Mouse (Mus musculus) MEL (cell line): Measurements from ENCODE around the gene Efhd2. TPM values are rescaled to one million over a fixed set of nuclear protein-coding genes. Genes with fewer than 3 reads are reported as not detected.

Source experiments
- DNase-seq: peaks from one replicate; pipeline ENCODE4 v3.0.0; 2011; ENCODE audit warnings: low read depth, low spot score
- H3K27ac ChIP-seq: 2 replicates; pipeline ENCODE4 v1.5.1; 2012; ENCODE audit warnings: low read depth, mild to moderate bottlenecking, control low read depth, low read length, moderate library complexity; ENCODE audit not compliant: control insufficient read depth
- H3K27me3 ChIP-seq, 2 experiments: fragments of 150-350 bp in 1 of 2; sonication (generic) in 1 of 2; 2 replicates each; pipeline ENCODE4 v1.6.1; 2012; ENCODE audit warnings: low read length in 2 of 2, mild to moderate bottlenecking in 2 of 2, improper control_type of control experiment in 1 of 2, moderate library complexity in 1 of 2; ENCODE audit not compliant: insufficient read depth in 2 of 2, control insufficient read depth in 1 of 2
- H3K36me3 ChIP-seq, 2 experiments: 2 replicates each; pipeline ENCODE4 v1.6.1; 2012 to 2014; ENCODE audit warnings: low read length in 2 of 2, improper control_type of control experiment in 1 of 2, inconsistent platforms in 1 of 2, mild to moderate bottlenecking in 1 of 2; ENCODE audit not compliant: insufficient read depth in 2 of 2, control insufficient read depth in 1 of 2
- H3K4me1 ChIP-seq, 2 experiments: fragments of 150-350 bp in 1 of 2; sonication (generic) in 1 of 2; 2 replicates each; pipeline ENCODE4 v1.6.1; 2012; ENCODE audit warnings: low read length in 2 of 2, improper control_type of control experiment in 1 of 2, mild to moderate bottlenecking in 1 of 2; ENCODE audit not compliant: insufficient read depth in 2 of 2, control insufficient read depth in 1 of 2
- H3K4me3 ChIP-seq, 2 experiments: fragments of 150-350 bp in 1 of 2; sonication (generic) in 1 of 2; 2 replicates each; pipeline ENCODE4 v1.5.1; 2012; ENCODE audit warnings: low read depth in 2 of 2, low read length in 2 of 2, mild to moderate bottlenecking in 2 of 2, moderate library complexity in 2 of 2, control low read depth in 1 of 2, improper control_type of control experiment in 1 of 2; ENCODE audit not compliant: control insufficient read depth in 1 of 2, insufficient read depth in 1 of 2
- H3K79me2 ChIP-seq: 2 replicates; pipeline ENCODE4 v1.6.1; 2012; ENCODE audit warnings: mild to moderate bottlenecking, low read length, moderate library complexity; ENCODE audit not compliant: control insufficient read depth, poor library complexity, insufficient read depth
- H3K9ac ChIP-seq: 2 replicates; pipeline ENCODE4 v1.6.1; 2012; ENCODE audit warnings: low read depth, mild to moderate bottlenecking, control low read depth, low read length, moderate library complexity; ENCODE audit not compliant: control insufficient read depth, poor library complexity, severe bottlenecking
- H3K9me3 ChIP-seq: fragments of 150-350 bp; sonication (generic); replicated peaks from 2 replicates; pipeline ENCODE4 v1.6.1; 2012; ENCODE audit warnings: mild to moderate bottlenecking, low read length, improper control_type of control experiment, moderate library complexity; ENCODE audit not compliant: insufficient read depth
- CHD1 ChIP-seq: IDR thresholded peaks from 2 replicates; pipeline ENCODE4 v1.6.1; 2012; ENCODE audit warnings: low read depth, mild to moderate bottlenecking, inconsistent platforms, low read length, improper control_type of control experiment
- CTCF ChIP-seq, 3 experiments: IDR thresholded peaks in 2 of 3; conservative IDR thresholded peaks in 1 of 3; 2 replicates each; pipeline ENCODE4 v1.5.1; 2011 to 2012; ENCODE audit warnings: low read length in 3 of 3, low read depth in 2 of 3, mild to moderate bottlenecking in 2 of 3, improper control_type of control experiment in 1 of 3, inconsistent platforms in 1 of 3, mixed read lengths in 1 of 3, moderate library complexity in 1 of 3; ENCODE audit not compliant: control insufficient read depth in 1 of 3, insufficient read depth in 1 of 3, poor library complexity in 1 of 3, severe bottlenecking in 1 of 3
- EP300 ChIP-seq, 2 experiments: IDR thresholded peaks; 2 replicates each; pipeline ENCODE4 v1.6.1; 2011; ENCODE audit warnings: improper control_type of control experiment in 2 of 2, low read length in 2 of 2, low read depth in 1 of 2, mild to moderate bottlenecking in 1 of 2
- GATA1 ChIP-seq: IDR thresholded peaks from 2 replicates; pipeline ENCODE4 v1.6.1; 2011; ENCODE audit warnings: low read depth, low read length, improper control_type of control experiment
- HCFC1 ChIP-seq: IDR thresholded peaks from 2 replicates; pipeline ENCODE4 v1.6.1; 2012; ENCODE audit warnings: low read depth, mild to moderate bottlenecking, inconsistent platforms, low read length, improper control_type of control experiment, moderate library complexity
- JUND ChIP-seq: IDR thresholded peaks from 2 replicates; pipeline ENCODE4 v1.6.1; 2011; ENCODE audit warnings: low read depth, mild to moderate bottlenecking, improper control_type of control experiment, low read length
- KAT2A ChIP-seq: conservative IDR thresholded peaks from 2 replicates; pipeline ENCODE4 v1.6.1; 2012; ENCODE audit warnings: low read depth, low read length, improper control_type of control experiment, inconsistent platforms
- MAZ ChIP-seq: IDR thresholded peaks from 2 replicates; pipeline ENCODE4 v1.6.1; 2012; ENCODE audit warnings: low read depth, mild to moderate bottlenecking, inconsistent platforms, low read length, improper control_type of control experiment
- MXI1 ChIP-seq: IDR thresholded peaks from 2 replicates; pipeline ENCODE4 v1.6.1; 2011; ENCODE audit warnings: mild to moderate bottlenecking, low read depth, low read length, improper control_type of control experiment
- NELFE ChIP-seq: IDR thresholded peaks from 2 replicates; pipeline ENCODE4 v1.6.1; 2011; ENCODE audit warnings: low read depth, low read length, improper control_type of control experiment
- POLR2AphosphoS2 ChIP-seq: IDR thresholded peaks from 2 replicates; pipeline ENCODE4 v1.6.1; 2011; ENCODE audit warnings: low read length, improper control_type of control experiment
- RCOR1 ChIP-seq: IDR thresholded peaks from 2 replicates; pipeline ENCODE4 v1.6.1; 2012; ENCODE audit warnings: low read depth, mild to moderate bottlenecking, inconsistent platforms, low read length, improper control_type of control experiment
- SIN3A ChIP-seq: IDR thresholded peaks from 2 replicates; pipeline ENCODE4 v1.6.1; 2012; ENCODE audit warnings: low read length, improper control_type of control experiment, inconsistent platforms
- UBTF ChIP-seq: IDR thresholded peaks from 2 replicates; pipeline ENCODE4 v1.6.1; 2012; ENCODE audit warnings: low read depth, mild to moderate bottlenecking, inconsistent platforms, low read length, improper control_type of control experiment, moderate library complexity, borderline replicate concordance; ENCODE audit not compliant: insufficient read depth
- USF1 ChIP-seq: IDR thresholded peaks from 2 replicates; pipeline ENCODE4 v1.6.1; 2014; ENCODE audit warnings: low read depth, mild to moderate bottlenecking, inconsistent platforms, low read length, improper control_type of control experiment, moderate library complexity
- polyA plus RNA-seq, 2 experiments: library from polyadenylated mRNA; stranded (reverse) in 1 of 2; unstranded in 1 of 2; fragments of >175 nt in 1 of 2; fragments of >200 nt in 1 of 2; gene quantifications; 2 replicates each; pipeline versions ENCODE4 v1.2.1 to v1.2.4; 2012; ENCODE audit warnings: low replicate concordance in 2 of 2, low read depth in 1 of 2; ENCODE audit not compliant: insufficient read length in 2 of 2, insufficient read depth in 1 of 2, missing spikeins in 1 of 2
- total RNA-seq: library from RNA; depleted of rRNA; stranded (reverse); fragments of 300-350 nt; gene quantifications from 2 replicates; pipeline ENCODE4 v1.2.3, GENCODE M21; 2012

The Efhd2 gene
- total and polyA plus RNA-seq, 3 experiments = 32.4 to 79.1 TPM; not detected in 1

DNA sequence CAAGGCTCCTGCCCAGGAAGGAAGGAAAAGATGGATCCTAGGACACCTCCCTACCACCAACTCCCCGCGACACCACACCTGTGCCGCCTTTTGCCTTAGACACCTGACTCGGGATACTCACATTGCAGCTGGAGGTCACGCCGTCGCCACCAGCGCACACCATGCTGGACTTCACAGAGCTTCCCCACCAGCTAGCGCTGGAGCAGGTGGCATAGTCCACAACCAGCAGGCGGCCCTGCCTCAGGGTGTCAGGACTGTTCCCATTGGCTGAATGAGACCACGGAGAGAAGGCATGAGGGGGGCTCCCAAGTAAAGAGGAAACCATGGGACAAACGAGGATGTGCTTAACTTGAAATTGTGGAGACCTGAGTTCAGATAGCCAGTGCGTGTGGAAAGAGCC lies 55.9 kb downstream of the Efhd2 start:
- TF ChIP-seq KAT2A = no peak
- TF ChIP-seq GATA1 = no peak
- no peak for TF ChIP-seq CTCF (IDR thresholded peaks at IDR 0.05 in 2 of 3, conservative IDR thresholded peaks at IDR 0.05 in 1 of 3; ENCODE audit: control insufficient read depth in 1 of 3, insufficient read depth in 1 of 3, low read depth in 2 of 3, low read length in 3 of 3, poor library complexity in 1 of 3, severe bottlenecking in 1 of 3)
- no peak for TF ChIP-seq MXI1
- no peak for TF ChIP-seq SIN3A
- TF ChIP-seq NELFE = no peak
- no peak for TF ChIP-seq CHD1
- TF ChIP-seq UBTF = no peak
- TF ChIP-seq MAZ = no peak
- TF ChIP-seq POLR2AphosphoS2 = no peak
- no peak for TF ChIP-seq HCFC1
- TF ChIP-seq RCOR1 = no peak
- TF ChIP-seq USF1 = no peak
- H3K9ac ChIP-seq = no peak overlapping the region
- H3K79me2 ChIP-seq = no peaks in the 10 kb centered on the region
- no peaks in the 10 kb centered on the region for H3K36me3 ChIP-seq
- no peak overlapping the region for H3K27ac ChIP-seq
- DNase-seq = no peak
- H3K4me1 ChIP-seq = no peaks in the 10 kb centered on the region
- no peaks in the 10 kb centered on the region for H3K9me3 ChIP-seq
- H3K4me3 ChIP-seq = no peak overlapping the region
- H3K27me3 ChIP-seq = no peaks in the 10 kb centered on the region

DNA sequence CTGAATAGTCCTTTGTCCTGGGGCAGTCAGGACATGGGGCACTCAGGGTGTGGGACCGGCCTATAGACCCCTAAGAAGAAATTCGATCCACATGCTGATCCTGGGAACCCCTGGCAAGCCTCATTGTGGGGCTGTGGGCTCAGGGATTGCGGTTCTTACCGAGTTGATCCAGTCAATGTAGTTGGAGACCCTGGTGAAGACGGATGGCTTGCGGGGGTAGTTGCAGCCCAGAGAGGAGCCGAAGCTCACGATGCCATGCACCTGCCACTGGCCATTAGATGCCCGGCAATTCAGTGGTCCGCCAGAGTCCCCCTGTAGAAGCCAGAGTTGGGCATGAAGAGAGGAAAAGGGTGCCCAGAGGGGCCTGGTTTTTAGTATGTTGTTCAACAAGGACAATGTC lies 57.0 kb downstream of the Efhd2 start:
- no peak overlapping the region for H3K9ac ChIP-seq
- H3K36me3 ChIP-seq = no peaks in the 10 kb centered on the region
- H3K27ac ChIP-seq = no peak overlapping the region
- TF ChIP-seq EP300 (IDR thresholded peaks at IDR 0.05; ENCODE audit: low read depth in 1 of 2, low read length in 2 of 2) (no peak), JUND (no peak)
- TF ChIP-seq, all 39 proteins: peak for 0
- no peaks in the 10 kb centered on the region for H3K79me2 ChIP-seq
- no peak overlapping the region for H3K4me3 ChIP-seq
- H3K4me1 ChIP-seq = no peaks in the 10 kb centered on the region
- H3K9me3 ChIP-seq = no peaks in the 10 kb centered on the region
- no peak for DNase-seq
- no peaks in the 10 kb centered on the region for H3K27me3 ChIP-seq
